Mouse (Mus musculus): ENCODE measurements around the gene Zbtb6. TPM values are rescaled to one million over a fixed set of nuclear protein-coding genes. Genes with fewer than 3 reads are reported as not detected.
A peak's percentile ranks its signal among the peaks of the same experiment; 100 is the strongest.

Zbtb6 gene
- 7.4 and 8.7 TPM in 2 replicates for total RNA-seq (2012; rRNA removed)
- 1 to 10 TPM in 1 of 2 experiments, not detected in 1; 5.3 TPM for polyA plus RNA-seq (2012; ENCODE audit: insufficient read depth in 1 of 2, insufficient read length in 2 of 2, low read depth in 1 of 2, low replicate concordance in 2 of 2, missing spikeins in 1 of 2)

DNA sequence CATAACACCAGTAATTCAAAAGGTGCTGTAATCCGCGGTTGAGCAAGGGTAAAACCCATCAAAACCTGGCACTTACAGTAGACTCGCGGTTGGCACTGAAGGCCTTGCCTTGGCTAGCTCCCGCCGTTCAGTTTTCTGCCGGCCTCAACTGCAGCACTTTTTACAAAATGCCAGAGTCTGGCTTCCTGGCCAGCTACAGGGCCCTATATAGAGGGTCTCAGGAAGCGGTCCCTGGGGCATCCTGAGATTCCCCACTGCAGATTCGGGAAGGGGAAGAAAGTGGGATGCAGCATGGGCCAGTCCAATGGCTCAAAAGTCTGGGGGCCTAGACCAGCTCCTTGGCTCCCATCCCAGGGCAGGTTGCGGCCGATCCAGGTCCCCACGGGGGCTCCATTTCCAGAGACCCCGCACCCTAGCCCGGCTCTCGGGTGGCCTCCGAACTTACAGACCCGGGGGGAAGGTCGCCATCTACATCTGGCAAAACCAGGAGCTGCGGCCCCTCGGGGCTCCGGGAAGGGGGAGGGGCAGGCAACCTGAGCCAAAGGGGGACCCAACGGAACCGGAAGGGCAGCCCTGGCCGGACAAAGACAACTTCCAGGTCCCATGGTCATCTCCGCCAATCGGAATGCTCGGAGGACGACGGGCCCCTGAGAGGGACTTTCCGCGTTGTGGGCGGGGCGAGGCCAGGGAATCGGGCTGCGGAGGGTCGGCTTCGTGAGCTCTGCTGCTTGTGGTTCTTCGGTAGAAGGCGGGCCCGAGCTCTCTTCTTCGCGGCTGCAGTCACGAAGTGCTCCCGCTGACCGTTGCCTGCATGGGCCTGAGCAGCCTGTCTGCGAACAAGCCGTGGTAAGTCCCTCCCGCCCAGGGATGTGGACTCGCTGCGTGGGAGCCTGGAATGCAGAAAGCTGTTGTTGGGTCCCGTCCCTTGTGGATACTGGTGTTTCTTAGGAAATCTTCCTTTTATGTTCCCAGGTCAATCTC lies at the start of gene Zbtb6, which contains the start of the genes Zbtb26 and Rabgap1:
Gene Zbtb6 (minus strand): TSS at position 561 of the 981 bp plus-strand sequence.
Gene Zbtb26 (minus strand): TSS at position 525 of the 981 bp plus-strand sequence.
Gene Rabgap1 (plus strand): TSS at position 669 of the 981 bp plus-strand sequence.
- Histone ChIP-seq H3K9me3 (replicated peaks; ENCODE audit: insufficient read depth, low read length) (no peaks in the 10 kb centered on the region), H3K9ac (ENCODE audit: control insufficient read depth, low read depth, low read length, poor library complexity, severe bottlenecking) (peak within 1 kb of the TSS; percentile 99)
- no peak for TF ChIP-seq GATA1 (IDR thresholded peaks at IDR 0.05; ENCODE audit: low read depth, low read length)
- no peak for TF ChIP-seq ZKSCAN1 (IDR thresholded peaks at IDR 0.05; ENCODE audit: low read depth, low read length)
- no peak for TF ChIP-seq MAFK (IDR thresholded peaks at IDR 0.05; ENCODE audit: borderline replicate concordance, low read depth, low read length)
- peak; percentile 66; the same call in 1 of the 2 replicates for TF ChIP-seq MEF2A (IDR thresholded peaks at IDR 0.05; ENCODE audit: extremely low read depth, insufficient replicate concordance, low read depth, low read length, poor library complexity, severe bottlenecking)
- TF ChIP-seq KAT2A (conservative IDR thresholded peaks at IDR 0.05; ENCODE audit: low read depth, low read length): peak; percentile 94
- TF ChIP-seq TCF12 (IDR thresholded peaks at IDR 0.05; ENCODE audit: low read depth, low read length): peak; percentile 62; the same call in 1 of the 2 replicates
- TF ChIP-seq CHD1 (IDR thresholded peaks at IDR 0.05; ENCODE audit: low read depth, low read length): 0 out of 2 replicates have a peak, but pooled peaks have one; percentile 24
- peak; percentile 88 for TF ChIP-seq USF1 (IDR thresholded peaks at IDR 0.05; ENCODE audit: low read depth, low read length)
- TF ChIP-seq HCFC1 (IDR thresholded peaks at IDR 0.05; ENCODE audit: low read depth, low read length): peak; percentile 96
- TF ChIP-seq SMC3 (IDR thresholded peaks at IDR 0.05; ENCODE audit: low read depth, low read length): no peak
- no peak for TF ChIP-seq CTCF (IDR thresholded peaks at IDR 0.05 in 2 of 3, conservative IDR thresholded peaks at IDR 0.05 in 1 of 3; ENCODE audit: control insufficient read depth in 1 of 3, insufficient read depth in 1 of 3, low read depth in 2 of 3, low read length in 3 of 3, poor library complexity in 1 of 3, severe bottlenecking in 1 of 3)
- TF ChIP-seq JUND (IDR thresholded peaks at IDR 0.05; ENCODE audit: low read depth, low read length): no peak
- no peak for TF ChIP-seq RAD21 (IDR thresholded peaks at IDR 0.05; ENCODE audit: low read depth, low read length)
- TF ChIP-seq SIN3A (IDR thresholded peaks at IDR 0.05; ENCODE audit: low read length): peak; percentile 91
- TF ChIP-seq NRF1 (IDR thresholded peaks at IDR 0.05; ENCODE audit: insufficient read depth, low read depth, low read length, poor library complexity, severe bottlenecking): 0 out of 2 replicates have a peak, but pooled peaks have one; percentile 19
- TF ChIP-seq POLR2A (IDR thresholded peaks at IDR 0.05; ENCODE audit: control insufficient read depth in 1 of 2, insufficient read depth in 1 of 2, low read depth in 1 of 2, low read length in 2 of 2, poor library complexity in 1 of 2): peak; percentile 70 to 74; a peak in 3 of 4 replicates
- TF ChIP-seq ELF1 (IDR thresholded peaks at IDR 0.05; ENCODE audit: low read depth, low read length): peak; percentile 90
- TF ChIP-seq MYC (IDR thresholded peaks at IDR 0.05; ENCODE audit: low read depth, low read length): peak; percentile 10; the same call in 1 of the 2 replicates
- TF ChIP-seq BHLHE40 (IDR thresholded peaks at IDR 0.05; ENCODE audit: borderline replicate concordance, low read depth, low read length): 0 out of 2 replicates have a peak, but pooled peaks have one; percentile 7
- TF ChIP-seq USF2 (IDR thresholded peaks at IDR 0.05; ENCODE audit: borderline replicate concordance in 1 of 2, insufficient read depth in 1 of 2, low read depth in 1 of 2, low read length in 2 of 2): no peak
- TF ChIP-seq E2F4 (IDR thresholded peaks at IDR 0.05; ENCODE audit: borderline replicate concordance, low read depth, low read length): 0 out of 2 replicates have a peak, but pooled peaks have one; percentile 22
- TF ChIP-seq POLR2AphosphoS2 (IDR thresholded peaks at IDR 0.05; ENCODE audit: low read length): no peak
- no peak for TF ChIP-seq ZNF384 (IDR thresholded peaks at IDR 0.05; ENCODE audit: low read depth, low read length)
- peak in 1 of 2 experiments; percentile 23; a peak in 1 of 4 replicates for TF ChIP-seq EP300 (IDR thresholded peaks at IDR 0.05; ENCODE audit: low read depth in 1 of 2, low read length in 2 of 2)
- no peak for TF ChIP-seq TAL1 (IDR thresholded peaks at IDR 0.05; ENCODE audit: low read length)
- no peak for TF ChIP-seq GABPA (IDR thresholded peaks at IDR 0.05; ENCODE audit: low read depth, low read length)
- TF ChIP-seq MYB (IDR thresholded peaks at IDR 0.05; ENCODE audit: low read depth, low read length): no peak
- TF ChIP-seq POLR2AphosphoS5 (IDR thresholded peaks at IDR 0.05; ENCODE audit: borderline replicate concordance, low read depth, low read length): no peak
- TF ChIP-seq ZC3H11A (IDR thresholded peaks at IDR 0.05; ENCODE audit: low read depth, low read length): no peak
- peak; percentile 31 for TF ChIP-seq ZMIZ1 (IDR thresholded peaks at IDR 0.05; ENCODE audit: low read depth, low read length)
- TF ChIP-seq RCOR1 (IDR thresholded peaks at IDR 0.05; ENCODE audit: low read depth, low read length): 0 out of 2 replicates have a peak, but pooled peaks have one; percentile 50
- 0 out of 2 replicates have a peak, but pooled peaks have one; percentile 51 for TF ChIP-seq MAX (IDR thresholded peaks at IDR 0.05; ENCODE audit: low read length)
- TF ChIP-seq MAZ (IDR thresholded peaks at IDR 0.05; ENCODE audit: low read depth, low read length): peak; percentile 80; the same call in 1 of the 2 replicates

More for the DNA sequence above, at the start of gene Zbtb6, which contains the start of the genes Zbtb26 and Rabgap1:
- Histone ChIP-seq H3K36me3 (ENCODE audit: control insufficient read depth in 1 of 2, insufficient read depth in 2 of 2, low read length in 2 of 2) (peaks cover 0 to 31% of the 10 kb centered on the region in 2 experiments; a peak in 3 of 4 replicates), H3K79me2 (ENCODE audit: control insufficient read depth, insufficient read depth, low read length, poor library complexity) (peaks cover 31% of the 10 kb centered on the region), H3K27ac (ENCODE audit: control insufficient read depth, low read depth, low read length) (peak within 1 kb of the TSS; percentile 75), H3K4me3 (ENCODE audit: control insufficient read depth in 1 of 2, insufficient read depth in 1 of 2, low read depth in 2 of 2, low read length in 2 of 2) (peak within 1 kb of the TSS; percentile 96 to 99), H3K4me1 (ENCODE audit: control insufficient read depth in 1 of 2, insufficient read depth in 2 of 2, low read length in 2 of 2) (peaks cover 6 to 17% of the 10 kb centered on the region in 2 experiments; a peak in 3 of 4 replicates), H3K27me3 (ENCODE audit: control insufficient read depth in 1 of 2, insufficient read depth in 2 of 2, low read length in 2 of 2) (no peaks in the 10 kb centered on the region)
- DNase-seq (ENCODE audit: low read depth, low spot score): peak; percentile 96
